Mouse (Mus musculus) hematopoietic stem cell, adult 5-6 weeks (primary cell): ENCODE measurements around the gene Tmem248. TPM values are rescaled to one million over a fixed set of nuclear protein-coding genes. Genes with fewer than 3 reads are reported as not detected.

Experiments used
- ATAC-seq, 2 experiments: fragments of 125-278 bp in 1 of 2; replicated peaks in 1 of 2; 2 replicates each; pipeline ENCODE4 v1.8.0; 2016 to 2017; ENCODE audit warnings: inconsistent platforms in 2 of 2, mild to moderate bottlenecking in 2 of 2, moderate number of reproducible peaks in 2 of 2, low read depth in 1 of 2, moderate TSS enrichment in 1 of 2; ENCODE audit not compliant: low FRiP score in 2 of 2, poor library complexity in 2 of 2, severe bottlenecking in 2 of 2, insufficient read depth in 1 of 2, low TSS enrichment in 1 of 2
- total RNA-seq: library from RNA; stranded (forward); fragments of 172-1452, 232-1000 nt; gene quantifications from 2 replicates; pipeline ENCODE4 v1.2.3, GENCODE M21; 2017

Gene Tmem248
- total RNA-seq: 40.9 and 43.5 TPM in 2 replicates

DNA sequence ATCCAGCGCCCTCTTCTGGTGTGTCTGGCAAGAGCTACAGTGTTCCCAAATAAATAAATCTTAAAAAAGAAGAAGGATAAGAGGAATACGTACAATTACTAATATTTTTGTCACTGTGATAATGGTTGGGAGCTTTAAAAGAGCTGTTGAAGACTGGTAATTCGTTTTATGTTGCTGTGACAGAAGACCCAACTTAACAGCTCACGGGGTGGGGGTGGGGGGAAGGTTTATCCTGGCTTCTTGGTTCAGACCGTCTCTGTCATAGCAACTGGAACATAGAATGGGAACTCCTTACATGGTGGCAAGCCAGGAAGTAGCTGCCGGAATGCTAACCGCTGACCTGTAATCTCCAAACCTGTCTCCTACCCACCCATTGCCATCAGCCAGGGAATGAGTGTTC is at the start of gene Tmem248:
TSS of gene Tmem248 (plus strand) at position 301 of the 400 bp plus-strand sequence.
- no peak for ATAC-seq

DNA sequence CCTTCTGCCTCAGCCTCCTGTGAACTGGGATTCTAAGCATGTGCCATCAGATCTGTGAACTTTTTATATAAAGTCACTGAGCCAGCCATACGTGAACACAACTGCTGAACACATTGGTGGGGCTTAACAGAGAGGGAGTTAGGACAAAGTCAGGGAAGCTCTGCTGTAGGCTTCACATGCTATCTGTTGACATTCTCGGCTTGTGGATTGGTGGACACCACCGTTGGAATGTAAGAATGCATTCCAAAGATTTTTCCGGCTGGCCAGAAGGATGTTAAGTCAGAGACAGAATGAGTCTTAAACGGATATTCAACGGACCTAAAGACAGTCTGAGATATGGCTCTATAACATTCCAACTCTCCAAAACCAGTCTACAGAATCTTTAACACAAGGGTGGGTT is 47.8 kb upstream of the Tmem248 start:
- ATAC-seq: no peak

DNA sequence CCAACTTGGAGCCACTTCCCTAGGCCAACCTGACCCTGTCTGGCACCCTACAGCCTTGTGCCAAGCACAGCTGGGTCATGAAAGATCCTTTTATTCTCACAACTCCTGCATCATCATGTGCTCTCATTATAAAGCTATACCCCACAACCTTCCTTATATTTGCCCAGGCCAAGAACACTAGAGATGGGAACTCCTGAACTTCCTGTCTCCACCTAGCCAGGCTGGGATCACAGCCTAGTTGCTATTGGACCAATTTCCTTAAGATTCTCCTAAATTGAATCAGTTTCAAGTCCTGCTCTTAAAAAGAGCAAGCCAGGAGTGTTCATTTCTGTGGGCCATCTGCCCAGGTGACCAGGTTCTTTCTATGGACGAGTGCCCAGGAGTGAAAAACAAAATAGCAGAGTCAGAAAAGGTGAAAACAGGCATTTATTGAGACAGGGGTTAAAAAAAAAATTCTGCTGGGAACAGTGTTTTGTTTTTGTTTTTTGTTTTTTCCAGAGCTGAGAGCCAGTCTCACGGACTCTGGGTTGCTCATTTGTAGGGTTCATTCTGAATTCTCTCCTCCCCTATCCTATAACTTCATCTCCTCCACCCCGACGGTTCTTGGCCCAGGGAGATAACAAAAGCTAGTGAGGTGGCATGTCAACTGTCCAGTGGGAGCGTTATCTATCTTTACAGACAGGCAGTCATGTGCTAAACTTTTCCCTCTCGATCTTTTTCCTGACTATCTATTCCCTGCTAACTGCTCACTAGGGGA is 46.0 kb upstream of the Tmem248 start:
- ATAC-seq: peak in 1 of 2 experiments; percentile 9; a peak in 1 of 4 replicates

DNA sequence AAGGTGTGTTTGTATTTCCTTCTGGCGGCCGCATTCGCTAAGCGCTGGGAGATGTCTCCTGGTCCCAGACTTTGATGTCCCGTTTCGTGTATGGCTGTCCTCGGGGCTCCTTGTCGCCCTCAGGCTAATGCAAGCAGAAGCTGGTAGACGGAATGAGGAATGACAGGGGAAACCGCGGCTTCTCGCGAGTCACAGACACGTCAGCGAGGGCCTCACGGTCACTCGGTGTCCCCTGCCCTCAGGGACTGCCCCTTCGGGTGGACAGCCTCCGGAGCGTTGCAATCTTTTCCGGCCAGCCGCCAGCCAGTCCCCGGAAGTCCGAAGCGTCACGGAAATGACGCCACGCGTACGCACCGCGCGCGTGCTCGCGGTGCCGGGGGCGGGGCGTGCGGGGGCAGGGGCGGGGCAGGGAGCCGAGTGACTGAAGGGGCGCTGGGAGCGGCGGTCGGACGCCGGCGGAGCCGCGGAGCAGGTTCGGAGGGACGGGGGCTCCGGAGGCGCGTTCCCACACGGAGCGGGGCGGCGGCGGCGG is 45.4 kb upstream of the Tmem248 start, which contains the start of gene Rabgef1:
TSS of gene Rabgef1 (plus strand) at position 376 of the 532 bp plus-strand sequence.
- ATAC-seq: peak; percentile 89 to 93

DNA sequence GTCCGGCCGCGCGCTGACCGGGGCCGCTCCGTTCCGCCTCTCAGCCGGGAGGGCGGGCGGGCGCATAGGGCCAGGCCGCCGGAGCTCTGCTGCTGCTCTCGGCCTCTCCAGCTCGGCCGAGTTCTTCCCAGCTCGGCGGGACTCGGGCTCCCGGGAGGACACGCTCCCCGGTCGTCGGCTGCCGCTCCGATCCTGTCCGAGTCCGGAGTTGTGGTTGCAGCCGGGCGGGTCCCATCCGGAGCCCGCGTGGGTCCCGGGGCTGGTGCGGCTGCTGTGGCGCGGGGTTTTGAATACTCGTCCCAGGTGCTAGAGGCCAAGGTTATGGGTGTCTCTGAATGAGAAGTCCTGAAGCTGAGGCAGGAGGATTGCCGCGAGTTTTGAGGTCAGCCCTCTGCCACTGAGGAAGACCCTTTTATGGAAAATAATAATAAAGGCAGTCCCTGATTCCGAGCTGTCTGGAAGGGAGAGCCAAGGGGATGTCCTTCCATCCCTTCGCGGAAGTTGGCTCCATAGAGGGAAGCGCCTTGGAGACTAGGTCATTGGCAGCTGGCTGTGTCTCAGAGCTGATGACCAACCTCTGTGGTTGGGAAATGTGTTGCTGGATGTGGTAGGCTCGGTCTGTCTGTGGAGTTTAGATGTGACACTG is 44.8 kb upstream of the Tmem248 start:
- peak; percentile 70 to 75 for ATAC-seq

DNA sequence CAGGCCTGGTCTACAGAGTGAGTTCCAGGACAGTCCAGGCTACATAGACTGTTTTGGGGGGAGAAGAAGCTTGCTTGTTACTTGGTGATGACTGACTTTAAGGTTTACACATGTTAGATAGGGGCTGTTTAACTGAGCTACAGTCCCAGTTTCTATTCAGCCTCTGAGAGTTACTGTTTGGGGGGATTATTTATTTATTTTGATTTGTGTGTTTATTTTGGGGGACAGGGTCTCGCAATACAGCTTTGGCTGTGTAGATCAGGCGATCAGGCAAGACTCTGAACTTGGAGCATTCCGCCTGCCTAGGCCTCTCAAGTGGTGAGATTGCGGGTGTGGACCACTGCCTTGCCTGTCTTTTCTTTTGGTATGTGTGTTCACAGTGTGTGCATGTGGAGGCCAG is 43.9 kb upstream of the Tmem248 start:
- ATAC-seq: no peak

DNA sequence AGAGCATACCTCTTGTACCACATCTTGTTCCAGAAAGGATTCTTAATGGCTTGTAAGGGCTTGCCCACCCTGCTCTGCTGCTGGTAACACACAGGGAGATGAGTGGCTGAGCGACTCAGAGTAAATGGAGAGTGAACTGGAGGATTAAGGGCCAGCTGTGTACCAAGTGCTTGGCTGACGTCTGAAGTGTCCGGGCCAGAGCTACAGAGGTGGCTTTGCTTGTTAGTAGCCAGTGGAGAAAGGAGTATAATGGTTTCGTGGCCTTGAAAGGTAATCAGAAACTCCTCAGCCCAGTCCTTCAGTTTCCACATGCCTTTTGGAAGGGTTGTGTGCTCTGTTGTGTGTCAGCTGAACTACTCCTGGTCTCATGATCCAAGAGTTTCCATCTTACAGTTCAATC is 39.0 kb upstream of the Tmem248 start:
- ATAC-seq: no peak

DNA sequence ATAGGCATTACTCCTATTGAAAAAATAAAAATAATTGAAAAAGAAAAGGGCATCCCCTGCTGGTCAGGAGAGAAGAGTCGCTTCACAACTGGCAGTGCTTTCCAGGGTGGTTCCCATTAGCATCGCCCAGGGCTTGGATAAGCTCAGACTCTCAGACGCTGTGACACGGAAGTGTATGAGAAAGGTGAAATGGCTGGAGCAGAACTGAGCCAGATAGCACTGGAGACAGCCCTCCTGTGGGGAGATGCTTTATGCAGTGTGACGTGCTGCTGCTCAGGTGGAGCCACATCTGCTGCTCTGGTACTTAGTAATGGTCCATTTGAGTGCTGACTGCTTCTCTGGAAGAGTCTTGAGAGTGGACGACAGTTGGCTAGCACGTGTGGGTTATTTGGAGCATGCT is 36.5 kb upstream of the Tmem248 start:
- ATAC-seq: no peak

DNA sequence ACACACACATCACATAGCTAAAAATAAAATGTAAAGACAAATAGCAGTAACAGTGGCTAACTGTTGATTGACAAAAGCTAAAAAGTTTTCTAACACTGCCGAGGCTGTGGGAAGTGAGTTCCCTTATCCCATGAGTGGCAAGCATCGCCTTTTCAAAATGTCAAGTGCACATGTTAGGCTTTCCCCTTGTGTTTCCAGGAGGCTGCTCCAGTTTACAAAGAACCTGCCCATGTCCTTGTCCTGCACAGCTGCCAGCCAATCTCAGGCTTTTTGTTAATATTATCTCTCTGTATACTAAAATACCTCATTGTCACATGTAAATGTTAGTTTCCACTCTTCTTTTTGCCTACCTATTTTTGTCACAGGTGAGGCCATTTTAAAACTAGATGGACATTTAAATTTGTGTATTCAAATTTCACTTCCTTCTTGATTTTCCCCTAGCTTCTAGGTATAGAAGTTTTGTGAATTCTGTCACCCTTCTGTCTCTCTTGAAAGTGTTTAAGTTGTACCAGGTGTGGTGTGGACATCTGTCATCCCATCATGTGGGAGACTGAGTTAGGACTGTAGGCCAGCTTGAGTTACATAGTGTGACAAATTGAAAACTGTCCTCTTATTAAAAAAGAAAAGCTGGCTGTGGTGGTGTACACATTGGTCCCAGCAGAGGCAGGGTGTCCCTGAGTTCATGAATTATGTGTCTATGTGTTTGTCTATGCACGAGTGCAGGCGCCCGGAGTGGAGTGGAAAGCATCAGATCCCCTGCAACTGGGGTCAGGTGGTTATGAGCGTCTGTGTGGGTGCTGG is 34.9 kb upstream of the Tmem248 start:
- ATAC-seq: no peak

DNA sequence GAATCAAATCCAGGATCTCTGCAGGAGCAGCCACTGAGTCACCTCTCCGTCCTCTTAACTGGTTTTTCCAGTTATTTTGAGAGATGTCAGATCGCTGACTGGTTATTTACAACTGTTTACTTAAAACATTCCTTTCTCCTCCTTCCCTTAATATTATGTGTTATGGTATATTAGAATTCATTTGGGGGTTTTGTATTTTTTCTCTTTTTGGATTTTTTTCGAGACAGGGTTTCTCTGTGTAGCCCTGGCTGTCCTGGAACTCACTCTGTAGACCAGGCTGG is 34.4 kb upstream of the Tmem248 start:
- ATAC-seq: no peak

DNA sequence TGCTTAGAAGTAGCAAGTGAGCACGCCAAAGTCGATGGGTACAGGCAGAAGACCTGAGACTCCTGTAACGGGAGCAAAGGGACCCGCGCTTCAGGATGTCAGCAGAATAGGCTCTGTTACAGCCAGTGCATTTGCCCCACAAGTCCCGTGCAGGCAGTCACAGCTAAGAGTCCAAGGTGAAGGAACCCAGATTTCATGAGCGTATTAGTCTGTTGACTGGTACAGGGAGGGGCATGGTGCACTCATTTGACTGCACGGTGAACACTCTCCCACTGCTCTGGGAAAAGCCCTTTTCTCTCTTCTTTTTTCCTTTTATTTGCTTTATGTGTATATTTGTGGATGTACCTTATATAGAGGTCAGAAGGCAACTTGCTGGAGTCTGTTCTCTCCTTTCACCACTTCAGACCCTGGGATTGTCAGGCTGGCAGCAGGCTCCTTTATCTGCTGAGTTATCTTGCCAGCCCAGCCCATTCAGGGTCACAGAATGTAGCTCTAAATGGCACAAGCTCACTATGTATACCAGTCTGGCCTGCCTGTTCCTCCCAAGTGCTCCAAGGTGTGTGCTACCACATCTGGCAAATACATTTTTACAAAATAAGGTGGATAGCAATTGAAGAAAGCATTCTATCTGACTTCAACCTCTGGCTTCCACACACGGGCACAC is 32.6 kb upstream of the Tmem248 start:
- no peak for ATAC-seq

DNA sequence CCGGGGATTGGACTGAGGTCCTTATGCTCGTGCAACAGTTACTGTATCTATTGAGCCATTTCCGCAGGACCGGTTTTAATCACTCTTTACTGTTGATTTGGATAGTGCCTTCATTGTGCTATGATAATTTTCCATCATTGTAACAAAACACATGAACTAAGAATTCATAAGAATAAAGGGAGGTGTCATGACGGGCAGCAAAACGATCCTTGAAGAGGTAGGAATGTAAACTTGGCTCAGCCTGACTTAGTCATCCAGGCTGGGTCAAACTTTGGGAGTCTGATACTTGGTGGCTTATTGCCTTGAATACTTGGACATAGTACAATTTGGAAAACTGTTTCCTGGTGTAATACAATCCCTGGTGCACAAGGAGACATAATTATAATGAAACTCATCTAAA is 31.6 kb upstream of the Tmem248 start:
- ATAC-seq: no peak

DNA sequence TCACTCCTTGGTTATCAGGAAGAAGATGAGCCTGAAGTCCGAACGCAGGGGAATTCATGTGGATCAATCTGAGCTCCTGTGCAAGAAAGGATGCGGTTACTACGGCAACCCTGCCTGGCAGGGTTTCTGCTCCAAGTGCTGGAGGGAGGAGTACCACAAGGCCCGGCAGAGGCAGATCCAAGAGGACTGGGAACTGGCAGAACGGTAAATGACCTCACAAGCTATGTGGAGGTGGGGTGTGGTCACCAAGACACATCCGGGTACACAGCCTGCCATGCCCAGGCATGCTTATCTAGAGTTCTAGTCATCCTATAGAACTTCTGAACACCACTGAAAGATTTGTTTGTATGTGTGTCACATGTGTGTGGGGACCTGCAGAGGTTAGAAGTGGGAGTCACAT is 29.5 kb upstream of the Tmem248 start:
- no peak for ATAC-seq

DNA sequence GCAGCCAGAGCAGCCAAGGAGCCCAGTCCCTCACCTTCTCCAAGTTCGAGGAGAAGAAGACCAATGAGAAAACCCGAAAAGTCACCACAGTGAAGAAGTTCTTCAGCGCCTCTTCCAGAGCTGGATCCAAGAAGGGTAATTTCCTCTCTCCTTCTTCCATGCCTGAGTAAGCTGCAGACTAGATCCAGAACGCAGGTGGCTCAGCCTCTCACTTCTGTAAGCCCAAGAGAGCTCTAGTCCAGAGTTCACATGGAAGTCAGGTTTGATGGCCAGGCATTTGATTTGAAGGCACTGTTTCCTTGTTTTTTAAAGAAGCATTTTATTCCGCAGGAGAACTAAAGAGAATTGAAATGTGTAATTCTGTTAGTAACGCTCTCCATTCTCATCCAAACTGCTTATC is 26.0 kb upstream of the Tmem248 start:
- ATAC-seq: no peak

DNA sequence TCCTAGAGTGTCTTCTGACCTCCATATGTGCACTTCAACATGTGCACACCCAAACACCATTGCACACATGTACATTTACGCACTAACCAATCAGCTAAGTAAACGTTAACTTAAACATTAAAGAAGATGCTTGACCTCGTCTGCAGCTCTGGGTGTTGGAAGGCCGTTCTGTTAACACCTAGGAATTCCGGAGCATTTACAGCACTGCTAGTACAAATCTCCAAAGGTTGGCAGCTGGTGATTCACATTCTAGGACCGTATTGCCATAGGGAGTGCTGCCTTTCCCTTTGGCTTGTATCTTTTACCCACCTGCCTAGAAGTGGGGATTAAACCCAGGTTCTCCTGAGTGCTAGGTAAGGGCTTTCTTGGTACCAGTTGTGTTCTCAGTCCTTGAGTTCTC is 25.0 kb upstream of the Tmem248 start:
- ATAC-seq: no peak

DNA sequence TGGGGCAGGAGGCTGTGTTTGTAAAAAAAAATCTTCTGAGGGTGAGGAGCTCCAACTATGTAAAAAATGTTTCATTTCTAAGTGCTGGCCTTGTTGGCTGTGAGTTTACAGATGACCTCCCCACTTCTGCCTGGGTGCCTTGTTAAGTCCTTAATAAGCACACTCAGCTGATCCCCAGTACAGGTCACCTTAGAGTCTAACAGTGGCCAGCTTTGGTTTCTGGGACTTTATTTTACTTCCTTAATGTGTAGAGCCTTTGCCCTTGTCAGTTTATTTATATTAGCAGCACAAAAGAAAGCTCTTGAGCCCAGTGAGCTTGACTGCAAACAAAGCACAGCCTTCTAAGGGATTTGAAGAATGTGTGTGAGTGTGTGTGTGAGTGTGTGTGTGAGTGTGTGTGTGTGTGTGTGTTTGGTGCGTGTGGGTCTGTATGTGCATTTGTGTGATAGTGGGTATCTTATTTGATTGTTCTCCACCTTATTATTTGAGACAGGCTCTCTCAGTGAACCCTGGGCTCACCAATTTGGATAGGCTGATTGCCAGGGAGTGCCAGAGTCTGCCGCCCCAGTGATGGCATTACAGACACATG is 24.4 kb upstream of the Tmem248 start:
- ATAC-seq: no peak

DNA sequence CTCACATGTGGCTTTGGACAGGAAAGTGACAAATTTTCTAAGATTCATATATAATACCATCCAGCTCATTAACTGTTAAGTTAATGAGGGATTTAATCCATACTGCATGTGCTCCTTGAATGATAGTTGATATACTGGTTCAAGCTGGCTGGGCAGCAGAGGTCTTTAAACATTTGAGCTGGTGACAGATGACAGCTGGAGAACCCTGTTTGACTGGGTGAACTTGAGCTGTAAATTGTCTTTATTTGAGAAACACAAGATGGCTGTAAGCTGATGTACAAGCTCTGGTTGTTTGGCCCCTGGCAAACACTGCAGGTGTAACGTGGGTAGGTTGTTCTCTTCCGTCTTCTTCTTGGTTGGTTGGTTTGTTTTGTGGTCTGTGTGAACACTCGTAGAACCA is 23.1 kb upstream of the Tmem248 start:
- no peak for ATAC-seq
